Mouse (Mus musculus) heart, adult 18-20 months (tissue): ENCODE measurements around the gene Knstrn. TPM values are rescaled to one million over a fixed set of nuclear protein-coding genes. Genes with fewer than 3 reads are reported as not detected.

Experiments
- DNase-seq, 2 experiments: peaks; one replicate each; pipeline ENCODE4 v3.0.0; 2021 to 2022; ENCODE audit warnings: mixed read lengths in 1 of 2
- total RNA-seq, 2 experiments: library from RNA; stranded (reverse); gene quantifications; 2 replicates each; pipeline ENCODE4 v1.2.3; 2021

Knstrn gene
- total RNA-seq, 2 experiments from 2014 or later, result 0.85 to 1.6 TPM

GRCm38 (mm10) chr2:118790551-118791525 is 23.0 kb upstream of the Knstrn start:
- DNase-seq, result peak; percentile 60 to 68

DNA sequence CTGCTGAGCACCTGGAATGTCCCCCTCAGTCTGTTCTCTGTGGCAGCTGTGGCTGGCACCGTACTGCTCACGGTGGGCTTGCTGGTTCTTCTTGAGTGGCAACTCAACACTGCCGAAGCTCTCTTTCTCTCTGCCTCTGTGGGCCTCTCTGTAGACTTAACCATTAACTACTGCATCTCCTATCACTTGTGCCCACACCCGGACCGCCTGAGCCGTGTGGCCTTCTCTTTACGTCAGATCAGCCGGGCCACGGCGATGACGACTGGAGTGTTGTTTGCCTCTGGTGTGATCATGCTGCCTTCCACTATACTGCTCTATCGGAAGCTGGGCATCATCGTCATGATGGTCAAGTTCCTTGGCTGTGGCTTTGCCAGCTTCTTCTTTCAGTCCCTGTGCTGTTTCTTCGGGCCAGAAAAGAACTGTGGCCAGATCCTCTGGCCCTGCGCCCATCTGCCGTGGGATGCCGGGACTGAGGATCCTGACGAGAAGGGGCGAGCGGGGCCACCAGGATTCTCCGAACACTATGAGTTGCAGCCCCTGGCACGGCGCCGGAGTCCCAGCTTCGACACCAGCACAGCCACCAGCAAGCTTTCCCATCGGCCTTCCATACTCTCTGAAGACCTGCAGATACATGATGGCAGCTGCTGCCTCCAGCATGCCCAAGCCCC is 22.1 kb upstream of the Knstrn start:
- no peak for DNase-seq

GRCm38 (mm10) chr2:118792259-118792613 is 21.6 kb upstream of the Knstrn start:
- DNase-seq, result no peak

DNA sequence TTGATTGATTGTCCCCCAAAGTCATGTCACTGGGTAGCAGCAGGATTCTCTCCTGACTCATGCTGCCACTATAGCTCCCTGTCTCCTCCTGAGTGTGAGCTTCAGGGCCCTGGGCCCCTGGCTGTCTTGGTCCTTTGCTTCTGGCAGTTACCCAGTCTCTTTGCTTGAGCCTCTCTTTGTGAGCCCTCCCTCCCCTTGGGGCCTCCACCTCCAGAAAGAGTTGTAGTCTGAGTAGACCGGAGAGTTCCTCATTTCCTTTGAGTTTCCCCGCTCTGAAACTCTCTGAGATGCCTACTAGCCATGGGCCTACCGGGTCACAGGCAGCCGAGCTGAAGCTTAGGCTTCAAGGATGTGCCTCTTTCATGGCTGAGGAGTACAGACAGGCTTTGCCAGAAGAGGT is 20.2 kb upstream of the Knstrn start:
- DNase-seq, result no peak

- no peak for DNase-seq
Measured at GRCm38 (mm10) chr2:118802542-118803118, 11.2 kb upstream of the Knstrn start.

GRCm38 (mm10) chr2:118804474-118804873 is 9.3 kb upstream of the Knstrn start:
- DNase-seq, result no peak

DNA sequence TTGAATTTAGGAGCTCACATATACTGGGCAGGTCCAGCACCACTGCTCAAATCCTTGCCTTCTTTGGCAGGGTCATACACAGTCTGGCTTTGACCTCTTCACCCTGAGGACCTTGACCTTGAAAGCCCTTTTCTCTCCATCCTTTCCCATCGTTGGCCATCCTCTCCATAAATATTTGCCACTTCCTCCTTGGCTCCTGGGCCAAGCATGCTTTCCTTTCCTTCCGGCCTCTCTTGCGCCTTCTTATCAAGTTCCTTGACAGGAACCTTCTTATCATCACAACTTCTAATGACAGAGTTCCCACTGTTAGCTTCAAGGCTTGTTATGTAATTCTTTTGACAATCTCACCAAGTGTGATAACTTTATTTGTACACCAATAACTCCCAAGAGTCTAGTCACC is 8.7 kb upstream of the Knstrn start:
- no peak for DNase-seq

- DNase-seq, result no peak
Measured at GRCm38 (mm10) chr2:118805756-118806155, 8.0 kb upstream of the Knstrn start.

DNA sequence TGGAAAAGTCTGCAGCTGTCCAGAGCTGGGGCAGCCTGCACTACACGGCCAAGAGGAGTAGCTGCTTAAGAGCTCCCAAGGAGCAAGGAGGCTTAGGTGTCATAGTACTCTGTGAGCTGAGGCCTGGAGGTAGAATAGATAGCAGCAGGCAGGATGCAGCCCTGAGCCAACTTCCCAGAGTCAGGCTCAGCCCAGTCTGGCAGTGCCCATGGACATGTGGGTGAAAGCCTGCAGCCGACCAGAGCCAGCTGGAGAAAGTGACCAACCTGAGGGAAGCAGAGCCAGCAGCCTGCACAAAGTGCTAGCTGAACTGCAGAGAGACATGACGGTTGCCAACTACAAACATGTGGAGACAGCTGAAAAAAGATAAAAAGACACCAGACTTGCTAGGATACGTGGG is 6.9 kb upstream of the Knstrn start:
- DNase-seq, result peak; percentile 59 to 78

DNA sequence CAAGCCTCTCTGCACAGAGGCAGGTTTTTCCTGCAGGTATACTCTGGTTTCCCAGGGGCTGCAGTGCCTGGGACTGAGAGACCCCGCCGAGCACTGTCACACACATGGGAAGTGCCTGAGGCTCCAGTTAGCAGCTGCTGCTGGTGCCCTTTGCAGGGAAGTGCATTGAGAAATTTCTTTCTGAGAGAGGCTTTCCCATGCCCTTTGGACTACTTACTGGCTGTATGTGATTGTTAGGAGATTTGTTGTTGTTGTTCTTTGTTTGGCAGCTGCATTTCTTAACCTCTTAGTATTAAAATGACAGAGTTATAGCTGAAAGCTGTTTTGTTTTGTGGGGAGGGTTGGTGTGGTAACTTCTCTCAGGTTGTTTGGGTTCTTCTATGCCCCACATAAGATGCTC is 2.9 kb upstream of the Knstrn start:
- no peak for DNase-seq

- no peak for DNase-seq
Measured at GRCm38 (mm10) chr2:118812724-118813123, 1.1 kb upstream of the Knstrn start.

DNA sequence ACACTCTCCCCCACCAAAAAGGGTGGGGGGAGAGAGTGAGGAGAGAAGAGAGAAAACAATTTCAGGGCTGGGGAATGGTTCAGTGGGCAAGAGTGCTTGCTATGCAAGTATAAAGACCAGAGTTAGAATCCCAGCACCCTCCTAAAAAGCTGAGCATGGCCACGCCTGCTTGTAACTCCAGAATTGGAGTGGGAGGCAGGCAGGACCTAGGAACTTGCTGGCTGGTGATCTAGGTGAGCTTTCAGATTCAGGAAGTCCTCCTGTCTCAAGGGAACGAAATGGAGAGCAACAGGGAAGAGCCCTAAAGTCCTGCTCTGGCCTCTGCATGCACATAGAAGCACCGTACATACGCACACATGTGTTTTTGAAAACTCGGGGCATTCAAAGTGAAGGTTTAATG is 9.0 kb downstream of the Knstrn start:
- no peak for DNase-seq

DNA sequence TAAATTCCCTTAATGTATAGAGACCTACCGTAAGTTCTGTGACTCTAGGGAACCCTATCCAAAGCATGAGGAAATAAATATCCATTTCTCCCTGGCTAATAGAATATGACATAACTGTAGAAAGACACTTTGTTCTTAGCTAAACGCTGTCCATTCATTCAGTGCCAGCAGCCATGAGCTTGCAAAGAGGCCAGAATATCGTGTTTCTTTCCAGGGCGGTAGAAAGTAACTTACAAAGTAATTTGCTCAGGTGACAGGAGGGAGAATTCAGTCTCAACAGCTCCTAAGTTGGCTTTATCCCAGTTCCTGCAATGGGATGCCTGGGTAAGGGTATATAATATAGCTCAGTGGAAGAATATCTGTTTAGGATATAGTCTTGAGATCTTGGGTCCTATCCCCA is 10.6 kb downstream of the Knstrn start:
- DNase-seq, result no peak

GRCm38 (mm10) chr2:118829096-118829495 is 15.3 kb downstream of the Knstrn start:
- no peak for DNase-seq

DNA sequence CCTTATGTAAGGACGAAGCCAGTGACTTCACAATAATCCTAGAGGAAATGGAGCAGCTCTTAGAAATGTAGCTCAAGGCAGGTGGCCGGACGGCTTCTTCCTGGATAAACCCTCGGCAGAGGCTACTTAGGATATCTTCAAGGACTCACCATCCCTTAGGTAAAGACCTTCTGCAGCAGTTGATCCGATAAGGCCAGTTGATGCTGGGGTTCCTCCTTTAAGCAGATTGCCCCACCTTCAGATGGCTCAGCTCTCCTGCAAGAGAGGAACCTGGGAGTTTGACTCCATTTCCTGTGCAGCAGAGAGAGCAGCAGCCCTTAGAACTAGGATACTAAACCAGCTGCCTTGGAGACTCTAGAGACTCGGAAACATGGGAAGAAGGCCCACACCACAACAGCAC is 20.3 kb downstream of the Knstrn start:
- DNase-seq, result no peak

DNA sequence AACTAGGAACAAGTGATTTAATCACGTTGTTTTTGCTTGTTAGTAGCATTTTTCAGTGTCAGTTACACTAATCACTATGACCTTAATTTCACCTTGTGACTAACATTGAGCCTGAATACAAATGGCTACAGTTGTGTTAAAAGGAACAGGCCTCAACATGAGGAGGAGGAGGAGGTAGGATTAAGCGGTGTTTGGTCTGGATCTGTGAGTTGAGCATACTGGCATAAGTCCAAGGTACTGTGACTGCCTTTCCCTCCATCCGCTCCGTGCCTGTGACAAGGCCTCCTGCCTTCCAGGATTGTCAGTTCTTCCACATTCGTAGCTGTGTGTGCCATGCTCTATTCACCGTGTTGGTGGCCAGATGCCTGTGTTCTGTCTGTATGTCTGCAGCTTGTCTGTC is 21.3 kb downstream of the Knstrn start:
- no peak for DNase-seq

- DNase-seq, result no peak
Measured at GRCm38 (mm10) chr2:118838330-118838729, 24.5 kb downstream of the Knstrn start.

DNA sequence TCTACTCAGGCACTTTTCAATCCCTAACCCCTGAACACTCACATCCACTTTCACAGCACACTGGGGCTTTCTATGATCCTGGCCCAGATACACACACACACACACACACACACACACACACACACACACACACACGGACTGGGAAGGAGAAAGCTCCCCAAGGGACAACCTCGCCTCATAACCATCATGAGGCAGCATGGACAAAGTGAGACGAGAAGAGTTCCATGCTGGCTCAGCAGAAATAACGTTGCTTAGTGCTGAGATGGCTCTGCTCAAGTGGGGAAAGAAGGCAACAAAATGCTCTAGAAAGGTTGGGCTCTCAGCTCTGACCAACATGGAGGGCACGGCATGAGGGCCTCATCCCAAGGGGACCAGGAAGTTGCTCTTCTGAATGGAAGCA is 27.4 kb downstream of the Knstrn start:
- DNase-seq, result no peak

GRCm38 (mm10) chr2:118841774-118842173 is 28.0 kb downstream of the Knstrn start:
- no peak for DNase-seq

DNA sequence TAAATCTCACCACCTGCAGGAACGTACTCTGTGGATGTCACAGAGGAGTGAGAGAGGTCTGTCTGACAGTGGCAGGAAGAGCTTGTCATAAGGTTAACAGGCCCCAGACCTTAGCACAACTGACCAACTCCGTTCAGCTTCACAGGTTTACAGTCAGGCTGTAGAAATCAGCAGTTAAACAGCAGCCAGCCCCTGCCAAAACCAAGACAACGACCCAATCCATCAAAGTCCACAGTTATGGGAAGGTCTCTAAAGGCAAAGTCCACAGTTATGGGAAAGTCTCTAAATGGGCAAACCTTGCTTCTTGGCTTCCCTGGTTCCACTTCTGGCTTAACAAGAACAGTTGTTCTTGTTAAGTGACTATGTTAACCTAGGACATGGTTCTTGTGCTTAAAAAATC is 30.6 kb downstream of the Knstrn start:
- DNase-seq, result no peak

DNA sequence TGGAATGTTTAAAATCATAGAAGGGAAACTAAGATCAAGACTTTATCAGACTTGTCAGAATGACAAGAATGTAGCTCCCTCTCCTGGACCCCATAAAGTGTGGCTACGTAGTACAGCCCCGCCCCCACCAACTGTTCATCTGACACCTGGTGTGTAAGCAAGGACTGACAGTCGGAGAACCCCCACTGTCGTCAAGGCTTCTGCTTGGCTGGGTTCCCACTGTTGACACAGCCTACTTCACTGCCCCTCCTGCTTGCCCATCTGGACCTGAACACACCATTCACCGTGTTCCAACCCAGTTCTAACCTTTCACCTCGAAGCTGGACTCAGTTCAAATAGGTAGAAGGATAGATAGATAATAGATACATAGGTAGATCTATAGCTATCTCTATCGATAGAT is 32.4 kb downstream of the Knstrn start:
- no peak for DNase-seq

GRCm38 (mm10) chr2:118851756-118852155 is 38.0 kb downstream of the Knstrn start:
- no peak for DNase-seq
